Mouse (Mus musculus): ENCODE data around the gene 1700024P04Rik. TPM values are rescaled to one million over a fixed set of nuclear protein-coding genes. Genes with fewer than 3 reads are reported as not detected.

1700024P04Rik gene
- polyA plus RNA-seq, 1 experiment from 2014 or later = not detected

DNA sequence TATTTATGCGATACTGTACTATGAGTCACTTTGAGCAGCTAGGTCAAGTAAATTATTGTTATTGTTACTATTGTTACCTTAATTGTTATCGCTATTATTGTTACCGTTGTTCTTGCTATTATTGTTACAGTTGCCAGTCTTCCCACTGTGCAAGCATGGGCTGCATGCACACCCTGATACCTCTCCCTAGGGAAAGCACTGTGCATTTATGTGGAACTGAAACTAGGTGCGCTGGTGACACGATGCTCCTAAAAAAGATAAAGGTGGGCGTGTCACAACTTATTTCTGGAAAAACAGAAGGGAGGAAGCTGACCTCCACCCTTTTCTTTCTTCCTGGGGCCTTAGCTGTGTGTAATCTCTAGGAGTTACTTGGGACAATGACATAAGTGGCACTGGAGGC lies 16.4 kb downstream of the 1700024P04Rik start:
- H3K4me2 ChIP-seq (replicated peaks; ENCODE audit: low read depth) = no peak overlapping the region
- no peak overlapping the region for H3K4me3 ChIP-seq (ENCODE audit: low read depth, low read length)
- no peak for ATAC-seq
- TF ChIP-seq CTCF (IDR thresholded peaks at IDR 0.05; ENCODE audit: low read depth) = no peak
- H3K4me1 ChIP-seq (replicated peaks; ENCODE audit: control insufficient read depth, insufficient read depth, low read length) = 0 out of 2 replicates have a peak, but pooled peaks cover 5% of the 10 kb centered on the region
- no peak overlapping the region for H3K27ac ChIP-seq (ENCODE audit: low read depth, low read length)
- H3K36me3 ChIP-seq (ENCODE audit: control insufficient read depth, insufficient read depth) = no peaks in the 10 kb centered on the region
- 69% methylated on average over 6 of the region's 6 CpGs for WGBS
- no peaks in the 10 kb centered on the region for H3K9me3 ChIP-seq (ENCODE audit: control insufficient read depth)
- H3K27me3 ChIP-seq (replicated peaks; ENCODE audit: control insufficient read depth, insufficient read depth, low read length) = no peaks in the 10 kb centered on the region
- no peak overlapping the region for H3K9ac ChIP-seq (ENCODE audit: low read depth, low read length)

DNA sequence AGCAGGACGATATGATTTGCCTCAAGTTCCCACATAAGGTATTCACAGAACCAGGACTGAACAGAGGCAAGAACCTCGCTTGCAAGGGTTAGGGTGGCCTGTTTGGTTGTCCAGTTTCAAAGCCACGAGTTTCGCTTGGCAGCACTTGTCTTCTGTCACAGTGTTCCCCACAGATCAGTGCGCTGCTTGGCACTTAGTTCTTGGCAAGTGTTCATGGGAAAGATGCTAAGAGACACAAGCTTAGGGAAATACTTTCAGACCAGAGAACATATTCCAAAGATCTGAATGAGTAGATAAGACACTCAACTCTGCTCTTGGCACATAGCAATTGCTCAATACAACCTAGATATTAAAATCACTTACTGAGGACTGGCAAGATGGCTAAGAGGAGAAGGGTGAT lies 17.8 kb downstream of the 1700024P04Rik start:
- WGBS = 89% methylated on average over 5 of the region's 5 CpGs
- H3K4me1 ChIP-seq (replicated peaks; ENCODE audit: control insufficient read depth, insufficient read depth, low read length) = 0 out of 2 replicates have a peak, but pooled peaks cover 4% of the 10 kb centered on the region
- H3K9me3 ChIP-seq (ENCODE audit: control insufficient read depth) = no peaks in the 10 kb centered on the region
- H3K27ac ChIP-seq (ENCODE audit: low read depth, low read length) = no peak overlapping the region
- H3K4me2 ChIP-seq (replicated peaks; ENCODE audit: low read depth) = no peak overlapping the region
- no peak overlapping the region for H3K4me3 ChIP-seq (ENCODE audit: low read depth, low read length)
- no peaks in the 10 kb centered on the region for H3K27me3 ChIP-seq (replicated peaks; ENCODE audit: control insufficient read depth, insufficient read depth, low read length)
- ATAC-seq = no peak
- H3K9ac ChIP-seq (ENCODE audit: low read depth, low read length) = no peak overlapping the region
- H3K36me3 ChIP-seq (ENCODE audit: control insufficient read depth, insufficient read depth) = no peaks in the 10 kb centered on the region
- TF ChIP-seq CTCF (IDR thresholded peaks at IDR 0.05; ENCODE audit: low read depth) = no peak

DNA sequence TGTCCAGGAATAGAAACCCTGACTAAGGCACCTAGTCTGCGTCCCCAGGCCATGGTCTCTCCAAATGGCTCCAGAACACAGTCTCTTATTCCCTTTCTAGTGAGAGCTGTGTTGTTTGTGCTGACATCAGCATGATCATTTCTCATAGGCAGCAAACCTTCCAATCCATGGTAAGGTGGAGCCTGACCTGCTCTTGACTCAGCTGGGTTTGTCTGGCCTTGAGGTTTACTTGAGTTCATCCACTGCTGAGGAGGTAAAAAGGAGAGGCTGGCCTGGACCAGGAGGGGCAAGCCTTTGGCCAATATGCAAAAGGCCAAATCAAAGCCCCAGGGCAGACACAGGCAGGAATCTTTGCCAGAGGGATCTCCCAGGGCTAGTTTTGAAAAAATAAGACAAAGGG lies 20.8 kb downstream of the 1700024P04Rik start:
- no peak overlapping the region for H3K4me3 ChIP-seq (ENCODE audit: low read depth, low read length)
- no peaks in the 10 kb centered on the region for H3K27me3 ChIP-seq (replicated peaks; ENCODE audit: control insufficient read depth, insufficient read depth, low read length)
- TF ChIP-seq CTCF (IDR thresholded peaks at IDR 0.05; ENCODE audit: low read depth) = no peak
- 92% methylated on average over 1 of the region's 1 CpGs for WGBS
- no peak for ATAC-seq
- H3K27ac ChIP-seq (ENCODE audit: low read depth, low read length) = no peak overlapping the region
- no peaks in the 10 kb centered on the region for H3K9me3 ChIP-seq (ENCODE audit: control insufficient read depth)
- no peak overlapping the region for H3K4me2 ChIP-seq (replicated peaks; ENCODE audit: low read depth)
- no peak overlapping the region for H3K9ac ChIP-seq (ENCODE audit: low read depth, low read length)
- no peaks in the 10 kb centered on the region for H3K4me1 ChIP-seq (replicated peaks; ENCODE audit: control insufficient read depth, insufficient read depth, low read length)
- H3K36me3 ChIP-seq (ENCODE audit: control insufficient read depth, insufficient read depth) = no peaks in the 10 kb centered on the region

DNA sequence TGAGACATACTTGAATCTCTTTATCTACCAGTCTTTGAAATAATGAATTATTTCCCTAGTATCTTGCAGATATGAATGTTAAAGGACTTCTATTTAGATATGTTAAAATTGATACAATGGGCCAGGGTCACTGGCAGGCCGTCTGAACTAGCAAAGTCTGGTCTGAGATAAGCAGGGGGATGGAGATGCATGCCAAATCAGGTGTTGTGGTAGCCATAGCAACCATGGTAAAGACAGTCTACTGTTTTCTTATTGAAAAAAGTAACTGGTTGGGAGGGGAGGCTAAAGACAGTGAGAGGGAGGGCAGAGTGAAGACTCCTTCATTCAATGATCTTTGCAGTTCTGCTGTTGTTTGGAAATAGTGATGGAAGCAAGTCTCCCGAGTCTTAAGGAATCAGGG lies 26.2 kb downstream of the 1700024P04Rik start:
- no peaks in the 10 kb centered on the region for H3K36me3 ChIP-seq (ENCODE audit: control insufficient read depth, insufficient read depth)
- no peaks in the 10 kb centered on the region for H3K9me3 ChIP-seq (ENCODE audit: control insufficient read depth)
- TF ChIP-seq CTCF (IDR thresholded peaks at IDR 0.05; ENCODE audit: low read depth) = no peak
- H3K4me2 ChIP-seq (replicated peaks; ENCODE audit: low read depth) = no peak overlapping the region
- 0 out of 2 replicates have a peak overlapping the region, but pooled peaks have one; percentile 13 for H3K9ac ChIP-seq (ENCODE audit: low read depth, low read length)
- 48% methylated on average over 2 of the region's 2 CpGs for WGBS
- H3K4me3 ChIP-seq (ENCODE audit: low read depth, low read length) = no peak overlapping the region
- ATAC-seq = no peak
- no peaks in the 10 kb centered on the region for H3K27me3 ChIP-seq (replicated peaks; ENCODE audit: control insufficient read depth, insufficient read depth, low read length)
- H3K4me1 ChIP-seq (replicated peaks; ENCODE audit: control insufficient read depth, insufficient read depth, low read length) = peaks cover 10% of the 10 kb centered on the region
- H3K27ac ChIP-seq (ENCODE audit: low read depth, low read length) = no peak overlapping the region

DNA sequence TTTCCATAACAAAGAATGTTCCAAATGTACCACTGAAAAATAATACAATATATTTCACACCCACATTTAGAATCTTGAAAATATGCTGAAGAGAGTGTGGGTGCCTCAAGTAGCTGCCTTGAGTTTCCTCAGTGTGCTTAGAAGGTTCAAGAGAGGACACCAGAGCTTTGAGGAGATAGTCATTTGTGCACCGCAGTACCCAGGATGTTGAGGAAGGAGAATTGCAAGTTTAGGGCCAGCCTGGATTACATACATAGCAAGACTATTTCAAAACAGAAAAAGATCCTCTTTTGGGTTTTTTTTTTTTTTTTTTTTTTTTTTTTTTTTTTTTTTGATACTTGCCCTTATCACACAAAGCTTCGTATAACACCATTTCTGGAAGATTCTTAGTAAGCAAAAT lies 28.2 kb downstream of the 1700024P04Rik start:
- Histone ChIP-seq H3K4me2 (replicated peaks; ENCODE audit: low read depth) (peak overlapping the region; percentile 37; the same call in 1 of the 2 replicates), H3K36me3 (ENCODE audit: control insufficient read depth, insufficient read depth) (no peaks in the 10 kb centered on the region), H3K27me3 (replicated peaks; ENCODE audit: control insufficient read depth, insufficient read depth, low read length) (no peaks in the 10 kb centered on the region), H3K4me3 (ENCODE audit: low read depth, low read length) (no peak overlapping the region), H3K27ac (ENCODE audit: low read depth, low read length) (no peak overlapping the region), H3K9me3 (ENCODE audit: control insufficient read depth) (no peaks in the 10 kb centered on the region), H3K4me1 (replicated peaks; ENCODE audit: control insufficient read depth, insufficient read depth, low read length) (peaks cover 10% of the 10 kb centered on the region), H3K9ac (ENCODE audit: low read depth, low read length) (no peak overlapping the region)
- ATAC-seq = no peak
- WGBS = 74% methylated on average over 2 of the region's 2 CpGs
- TF ChIP-seq CTCF (IDR thresholded peaks at IDR 0.05; ENCODE audit: low read depth) = no peak

DNA sequence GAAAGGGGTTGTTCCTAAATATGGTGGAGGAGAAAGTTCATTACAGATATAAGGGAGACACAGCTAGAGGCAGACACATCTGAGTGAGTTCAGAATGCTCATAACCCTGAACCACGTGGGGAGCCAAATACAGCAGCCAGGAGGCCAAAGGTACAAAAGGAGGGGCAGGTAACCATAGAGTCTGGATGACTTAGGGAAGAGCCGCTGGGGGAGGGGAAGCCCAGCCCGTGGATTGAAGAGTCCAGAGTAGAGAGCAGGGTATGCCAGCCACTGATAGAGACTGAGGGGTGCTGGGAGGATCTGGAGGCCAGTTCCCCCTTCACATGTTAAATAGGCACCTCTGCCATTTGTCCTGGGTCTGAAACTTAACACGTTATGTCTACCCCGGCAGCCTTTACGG lies 28.7 kb downstream of the 1700024P04Rik start:
- H3K9me3 ChIP-seq (ENCODE audit: control insufficient read depth) = no peaks in the 10 kb centered on the region
- H3K27me3 ChIP-seq (replicated peaks; ENCODE audit: control insufficient read depth, insufficient read depth, low read length) = no peaks in the 10 kb centered on the region
- H3K9ac ChIP-seq (ENCODE audit: low read depth, low read length) = no peak overlapping the region
- H3K4me2 ChIP-seq (replicated peaks; ENCODE audit: low read depth) = peak overlapping the region; percentile 37
- no peak overlapping the region for H3K4me3 ChIP-seq (ENCODE audit: low read depth, low read length)
- peak overlapping the region; percentile 46 for H3K27ac ChIP-seq (ENCODE audit: low read depth, low read length)
- WGBS = 42% methylated on average over 6 of the region's 6 CpGs
- ATAC-seq = peak; percentile 96
- no peak for TF ChIP-seq CTCF (IDR thresholded peaks at IDR 0.05; ENCODE audit: low read depth)
- H3K4me1 ChIP-seq (replicated peaks; ENCODE audit: control insufficient read depth, insufficient read depth, low read length) = peaks cover 10% of the 10 kb centered on the region
- H3K36me3 ChIP-seq (ENCODE audit: control insufficient read depth, insufficient read depth) = no peaks in the 10 kb centered on the region

DNA sequence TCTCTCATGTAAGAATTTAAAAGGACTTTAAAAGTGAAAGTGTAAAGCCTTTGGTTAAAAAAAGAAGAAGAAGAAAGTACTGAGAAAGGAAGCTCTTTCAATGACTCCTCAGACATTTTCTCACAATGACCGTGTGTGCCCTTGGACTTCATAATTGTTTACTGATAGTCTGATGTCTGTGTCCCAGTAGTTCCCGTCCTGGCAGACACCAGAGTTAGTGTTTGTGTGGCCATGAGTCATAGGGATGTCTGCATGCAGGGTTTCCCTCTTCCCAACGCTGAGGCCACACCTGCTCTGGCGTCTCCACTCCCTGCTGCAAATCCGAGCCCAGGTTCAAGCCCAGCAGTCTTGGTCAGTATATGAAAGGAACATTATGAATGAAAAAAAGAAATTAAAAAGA lies 29.1 kb downstream of the 1700024P04Rik start:
- ATAC-seq = peak; percentile 92
- Histone ChIP-seq H3K27me3 (replicated peaks; ENCODE audit: control insufficient read depth, insufficient read depth, low read length) (no peaks in the 10 kb centered on the region), H3K4me2 (replicated peaks; ENCODE audit: low read depth) (peak overlapping the region; percentile 37), H3K9me3 (ENCODE audit: control insufficient read depth) (no peaks in the 10 kb centered on the region), H3K27ac (ENCODE audit: low read depth, low read length) (peak overlapping the region; percentile 29; the same call in 1 of the 2 replicates), H3K4me1 (replicated peaks; ENCODE audit: control insufficient read depth, insufficient read depth, low read length) (peaks cover 10% of the 10 kb centered on the region), H3K9ac (ENCODE audit: low read depth, low read length) (no peak overlapping the region), H3K36me3 (ENCODE audit: control insufficient read depth, insufficient read depth) (no peaks in the 10 kb centered on the region), H3K4me3 (ENCODE audit: low read depth, low read length) (no peak overlapping the region)
- 8% methylated on average over 5 of the region's 5 CpGs for WGBS
- no peak for TF ChIP-seq CTCF (IDR thresholded peaks at IDR 0.05; ENCODE audit: low read depth)
